Mouse (Mus musculus): ENCODE measurements around the gene Dcpp1. TPM values are rescaled to one million over a fixed set of nuclear protein-coding genes. Genes with fewer than 3 reads are reported as not detected.
A peak's percentile ranks its signal among the peaks of the same experiment; 100 is the strongest.

The Dcpp1 gene
- total and polyA plus RNA-seq, 2 experiments from 2014 or later: not detected

DNA sequence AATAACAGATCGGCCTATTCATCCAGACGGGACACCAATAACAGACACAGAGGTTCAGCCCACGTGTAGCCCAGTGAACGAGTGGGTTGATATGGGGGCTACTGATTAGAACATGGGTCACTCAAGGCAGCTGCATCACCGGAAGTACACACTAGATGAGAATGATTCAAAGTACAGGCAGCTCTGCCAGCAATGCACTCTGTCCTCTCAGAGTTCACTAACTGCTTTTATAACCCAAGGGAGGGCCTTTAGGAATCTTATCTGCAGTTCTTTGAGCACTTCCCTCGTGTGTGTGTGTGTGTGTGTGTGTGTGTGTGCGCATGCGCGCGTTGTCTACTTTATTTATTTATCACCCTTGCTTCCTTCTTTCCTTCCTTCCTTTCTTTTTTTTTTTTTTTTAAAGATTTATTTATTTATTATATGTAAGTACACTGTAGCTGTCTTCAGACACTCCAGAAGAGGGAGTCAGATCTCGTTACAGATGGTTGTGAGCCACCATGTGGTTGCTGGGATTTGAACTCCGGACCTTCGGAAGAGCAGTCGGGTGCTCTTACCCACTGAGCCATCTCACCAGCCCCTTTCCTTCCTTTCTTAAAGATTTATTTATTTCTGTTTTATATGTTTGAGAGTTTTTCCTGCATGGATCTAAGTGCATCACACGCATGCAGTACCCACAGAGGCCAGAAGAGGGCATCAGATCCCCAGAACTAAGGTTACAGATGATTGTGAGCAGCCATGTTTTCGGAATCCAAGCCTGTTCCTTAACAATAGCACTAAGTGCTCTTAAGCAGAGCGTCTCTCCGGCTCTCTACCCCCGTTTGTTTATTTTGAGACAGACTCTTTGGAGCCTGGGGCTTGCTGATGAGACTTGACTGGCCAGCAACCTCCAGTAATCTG lies 29.6 kb upstream of the Dcpp1 start:
- ATAC-seq (peak; percentile 87), DNase-seq (peak; percentile 85)
- no peaks in the 10 kb centered on the region for H3K36me3 ChIP-seq (ENCODE audit: insufficient read depth)
- H3K27me3 ChIP-seq (ENCODE audit: insufficient read depth, low read length): no peaks in the 10 kb centered on the region
- H3K9ac ChIP-seq: no peak overlapping the region; the same call in 1 of the 2 replicates
- no peaks in the 10 kb centered on the region for H3K9me3 ChIP-seq (ENCODE audit: low read length)
- H3K27ac ChIP-seq (ENCODE audit: low read depth, low read length): no peak overlapping the region
- no peak overlapping the region for H3K4me3 ChIP-seq (ENCODE audit: low read depth, low read length)
- 57% methylated on average over 18 of the region's 19 CpGs for WGBS
- H3K4me1 ChIP-seq (ENCODE audit: insufficient read depth): no peaks in the 10 kb centered on the region
- TF ChIP-seq CTCF (IDR thresholded peaks at IDR 0.05; ENCODE audit: low read depth): peak; percentile 79
- no peak overlapping the region for H3K4me2 ChIP-seq (ENCODE audit: low read depth)

DNA sequence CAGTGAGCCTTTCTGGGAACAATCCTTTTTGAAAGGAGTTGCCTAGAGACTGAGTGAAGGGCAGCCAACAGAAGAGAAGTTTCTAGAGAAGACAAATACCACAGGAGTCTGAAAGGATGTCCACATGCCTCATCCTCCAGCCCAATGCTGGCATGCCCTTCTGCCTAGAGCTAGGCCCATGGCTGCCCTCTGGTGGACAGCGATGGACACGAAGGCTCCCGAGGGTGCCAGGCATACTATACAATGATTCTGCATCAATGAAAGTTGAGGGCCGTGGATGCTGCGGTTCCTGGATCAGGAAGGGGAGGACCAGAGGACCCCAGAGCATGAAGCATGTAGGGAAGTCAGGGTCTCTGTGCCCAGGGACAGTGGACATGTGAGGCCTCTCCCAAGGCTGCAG lies 27.4 kb upstream of the Dcpp1 start:
- H3K9ac ChIP-seq: no peak overlapping the region
- ATAC-seq (no peak), DNase-seq (peak; percentile 32)
- no peak overlapping the region for H3K4me3 ChIP-seq (ENCODE audit: low read depth, low read length)
- no peaks in the 10 kb centered on the region for H3K4me1 ChIP-seq (ENCODE audit: insufficient read depth)
- H3K4me2 ChIP-seq (ENCODE audit: low read depth): no peak overlapping the region
- no peaks in the 10 kb centered on the region for H3K27me3 ChIP-seq (ENCODE audit: insufficient read depth, low read length)
- no peak overlapping the region for H3K27ac ChIP-seq (ENCODE audit: low read depth, low read length)
- no peaks in the 10 kb centered on the region for H3K36me3 ChIP-seq (ENCODE audit: insufficient read depth)
- TF ChIP-seq CTCF (IDR thresholded peaks at IDR 0.05; ENCODE audit: low read depth): peak; percentile 57
- no peaks in the 10 kb centered on the region for H3K9me3 ChIP-seq (ENCODE audit: low read length)
- 28% methylated on average over 5 of the region's 5 CpGs for WGBS

DNA sequence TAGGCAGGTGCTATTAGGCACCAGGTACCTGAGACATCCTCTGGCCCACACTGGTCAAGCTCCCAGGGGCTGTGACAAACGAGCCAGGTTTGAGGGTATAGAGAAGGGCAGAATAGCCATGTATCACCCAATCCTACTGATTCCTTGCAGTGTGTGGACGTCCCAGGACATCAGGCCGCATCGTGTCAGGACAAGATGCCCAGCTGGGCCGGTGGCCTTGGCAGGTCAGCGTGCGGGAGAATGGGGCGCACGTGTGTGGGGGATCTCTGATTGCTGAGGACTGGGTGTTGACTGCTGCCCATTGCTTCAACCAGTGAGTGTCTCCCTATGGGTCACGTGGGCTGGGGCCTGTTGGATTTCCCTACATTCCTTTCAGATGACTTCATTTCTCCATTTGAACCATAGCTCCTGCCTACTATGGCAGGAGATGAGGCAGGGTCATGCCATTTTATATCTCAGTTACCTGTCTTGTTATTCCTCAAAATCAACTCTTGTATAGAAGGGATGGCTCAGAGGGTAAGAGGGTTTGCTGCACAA lies 26.4 kb upstream of the Dcpp1 start:
- no peak overlapping the region for H3K27ac ChIP-seq (ENCODE audit: low read depth, low read length)
- TF ChIP-seq CTCF (IDR thresholded peaks at IDR 0.05; ENCODE audit: low read depth): no peak
- DNase-seq: no peak
- no peak overlapping the region for H3K9ac ChIP-seq
- no peaks in the 10 kb centered on the region for H3K36me3 ChIP-seq (ENCODE audit: insufficient read depth)
- no peaks in the 10 kb centered on the region for H3K9me3 ChIP-seq (ENCODE audit: low read length)
- H3K27me3 ChIP-seq (ENCODE audit: insufficient read depth, low read length): no peaks in the 10 kb centered on the region
- no peak for ATAC-seq
- no peak overlapping the region for H3K4me3 ChIP-seq (ENCODE audit: low read depth, low read length)
- no peak overlapping the region for H3K4me2 ChIP-seq (ENCODE audit: low read depth)
- H3K4me1 ChIP-seq (ENCODE audit: insufficient read depth): no peaks in the 10 kb centered on the region
- WGBS: 88% methylated on average over 10 of the region's 10 CpGs

DNA sequence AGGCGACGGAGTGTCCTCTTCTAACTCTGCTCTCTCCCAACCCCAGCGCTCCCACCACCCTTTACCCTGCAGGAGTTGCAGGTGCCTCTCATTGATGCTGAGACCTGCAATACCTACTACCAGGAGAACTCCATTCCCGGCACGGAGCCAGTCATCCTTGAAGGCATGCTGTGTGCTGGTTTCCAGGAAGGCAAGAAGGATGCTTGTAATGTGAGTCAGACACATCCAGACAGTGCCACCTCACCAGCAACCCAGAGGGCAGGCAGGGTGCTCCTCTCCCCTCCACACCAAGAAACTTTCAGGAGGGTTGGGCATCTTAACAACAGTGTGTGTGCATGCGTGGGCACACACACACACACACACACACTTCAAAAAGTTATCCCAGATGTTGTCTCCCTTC lies 23.5 kb upstream of the Dcpp1 start:
- Histone ChIP-seq H3K4me2 (ENCODE audit: low read depth) (no peak overlapping the region), H3K9me3 (ENCODE audit: low read length) (no peaks in the 10 kb centered on the region), H3K36me3 (ENCODE audit: insufficient read depth) (no peaks in the 10 kb centered on the region), H3K4me3 (ENCODE audit: low read depth, low read length) (no peak overlapping the region), H3K27ac (ENCODE audit: low read depth, low read length) (no peak overlapping the region), H3K4me1 (ENCODE audit: insufficient read depth) (no peaks in the 10 kb centered on the region), H3K27me3 (ENCODE audit: insufficient read depth, low read length) (no peaks in the 10 kb centered on the region), H3K9ac (no peak overlapping the region)
- DNase-seq (no peak), ATAC-seq (no peak)
- no peak for TF ChIP-seq CTCF (IDR thresholded peaks at IDR 0.05; ENCODE audit: low read depth)
- WGBS: 84% methylated on average over 6 of the region's 6 CpGs

DNA sequence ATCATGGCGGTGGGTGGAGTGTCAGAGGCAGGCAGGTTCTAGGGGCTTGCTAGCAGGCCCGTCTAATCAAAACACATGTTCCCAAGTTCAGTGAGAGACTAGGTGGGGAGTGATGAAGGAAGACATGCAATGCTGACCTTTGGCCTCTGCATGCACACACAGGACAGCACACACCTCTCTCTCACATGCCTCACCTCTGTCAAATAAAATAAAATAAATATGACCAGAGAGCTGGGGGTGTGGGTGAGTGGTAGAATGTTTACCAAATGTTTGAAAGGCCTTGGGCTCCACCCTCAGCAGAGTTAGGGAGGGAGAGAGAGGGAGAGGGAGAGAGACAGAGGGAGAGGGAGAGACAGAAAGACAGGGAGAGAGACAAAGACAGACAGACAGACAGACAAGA lies 22.8 kb upstream of the Dcpp1 start:
- Histone ChIP-seq H3K36me3 (ENCODE audit: insufficient read depth) (no peaks in the 10 kb centered on the region), H3K9ac (no peak overlapping the region), H3K9me3 (ENCODE audit: low read length) (no peaks in the 10 kb centered on the region), H3K27ac (ENCODE audit: low read depth, low read length) (no peak overlapping the region), H3K4me2 (ENCODE audit: low read depth) (no peak overlapping the region), H3K4me3 (ENCODE audit: low read depth, low read length) (no peak overlapping the region), H3K27me3 (ENCODE audit: insufficient read depth, low read length) (no peaks in the 10 kb centered on the region), H3K4me1 (ENCODE audit: insufficient read depth) (no peaks in the 10 kb centered on the region)
- WGBS: 88% methylated on average over 2 of the region's 2 CpGs
- ATAC-seq (no peak), DNase-seq (no peak)
- no peak for TF ChIP-seq CTCF (IDR thresholded peaks at IDR 0.05; ENCODE audit: low read depth)

DNA sequence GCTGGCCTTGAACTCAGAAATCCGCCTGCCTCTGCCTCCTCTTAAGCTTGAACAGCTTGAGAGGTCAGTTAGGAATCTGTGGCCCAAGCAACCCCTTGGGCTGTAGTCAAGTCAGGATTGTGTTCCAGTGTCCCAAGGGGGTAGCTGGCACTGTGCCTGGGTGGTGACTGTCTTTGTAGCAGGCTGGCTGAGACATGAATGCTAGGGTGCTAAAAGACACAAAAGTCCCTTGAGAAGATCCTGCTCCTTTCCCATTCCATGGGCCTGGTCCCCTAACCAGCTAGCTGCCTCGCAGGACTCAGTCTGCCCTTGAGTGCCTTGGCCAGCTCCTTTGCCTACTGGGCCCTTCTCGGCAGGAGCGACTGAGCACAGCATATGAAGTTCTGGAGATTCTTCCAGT lies 17.8 kb upstream of the Dcpp1 start:
- Histone ChIP-seq H3K9me3 (ENCODE audit: low read length) (0 out of 2 replicates have a peak, but pooled peaks cover 2% of the 10 kb centered on the region), H3K4me1 (ENCODE audit: insufficient read depth) (no peaks in the 10 kb centered on the region), H3K36me3 (ENCODE audit: insufficient read depth) (no peaks in the 10 kb centered on the region), H3K4me3 (ENCODE audit: low read depth, low read length) (no peak overlapping the region), H3K27ac (ENCODE audit: low read depth, low read length) (no peak overlapping the region), H3K4me2 (ENCODE audit: low read depth) (no peak overlapping the region), H3K9ac (no peak overlapping the region), H3K27me3 (ENCODE audit: insufficient read depth, low read length) (no peaks in the 10 kb centered on the region)
- WGBS: 91% methylated on average over 4 of the region's 4 CpGs
- DNase-seq (no peak), ATAC-seq (no peak)
- no peak for TF ChIP-seq CTCF (IDR thresholded peaks at IDR 0.05; ENCODE audit: low read depth)

DNA sequence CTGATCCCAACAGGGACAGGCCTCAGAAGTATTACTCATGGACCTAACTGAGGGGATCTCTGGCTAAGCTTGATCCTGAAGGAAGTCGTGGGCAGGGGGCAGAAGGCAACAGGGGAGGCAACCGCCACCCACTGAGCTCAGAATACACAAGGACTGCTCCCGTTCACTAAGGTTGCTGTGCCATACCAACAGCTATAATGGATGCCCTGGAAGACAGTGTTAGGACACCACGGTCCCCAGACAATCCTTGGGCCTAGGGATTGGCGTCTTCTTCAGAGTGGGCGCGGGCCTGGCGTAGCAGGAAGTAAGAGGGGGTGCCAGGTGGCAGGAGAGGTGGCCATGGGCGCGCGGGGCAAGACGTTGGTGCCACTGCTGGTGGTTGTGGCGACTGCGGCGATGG lies 12.9 kb upstream of the Dcpp1 start, which contains the start of gene Prss21:
Gene Prss21 (plus strand): TSS at position 301 of the 400 bp plus-strand sequence.
- H3K9ac ChIP-seq: no peak within 1 kb of the TSS
- no peak within 1 kb of the TSS for H3K4me2 ChIP-seq (ENCODE audit: low read depth)
- no peak within 1 kb of the TSS for H3K27ac ChIP-seq (ENCODE audit: low read depth, low read length)
- no peak for TF ChIP-seq CTCF (IDR thresholded peaks at IDR 0.05; ENCODE audit: low read depth)
- no peak for ATAC-seq
- no peak within 1 kb of the TSS for H3K4me3 ChIP-seq (ENCODE audit: low read depth, low read length)
- H3K9me3 ChIP-seq (ENCODE audit: low read length): 0 out of 2 replicates have a peak, but pooled peaks cover 2% of the 10 kb centered on the region
- H3K36me3 ChIP-seq (ENCODE audit: insufficient read depth): no peaks in the 10 kb centered on the region
- 85% methylated on average over 15 of the region's 15 CpGs for WGBS
- H3K4me1 ChIP-seq (ENCODE audit: insufficient read depth): no peaks in the 10 kb centered on the region
- no peaks in the 10 kb centered on the region for H3K27me3 ChIP-seq (ENCODE audit: insufficient read depth, low read length)
- DNase-seq: no peak
